Mouse (Mus musculus): ENCODE data around the gene Eppin. TPM values are rescaled to one million over a fixed set of nuclear protein-coding genes. Genes with fewer than 3 reads are reported as not detected.
"Not testable (repeated sequence)": the region's sequence is repeated elsewhere in the genome, so short reads cannot be mapped to it uniquely, and the experiment has no call there.

The Eppin gene
- polyA plus RNA-seq, 1 experiment from 2014 or later, result not detected

- Histone ChIP-seq H3K4me1 (ENCODE audit: control insufficient read depth, insufficient read depth, low read length) (no peaks in the 10 kb centered on the region), H3K27me3 (ENCODE audit: control insufficient read depth, insufficient read depth, low read length) (peaks cover 5% of the 10 kb centered on the region; the same call in 1 of the 2 replicates), H3K4me3 (ENCODE audit: low read length) (no peak overlapping the region), H3K36me3 (ENCODE audit: control insufficient read depth, insufficient read depth) (no peaks in the 10 kb centered on the region), H3K27ac (ENCODE audit: low read length) (no peak overlapping the region), H3K9me3 (replicated peaks; ENCODE audit: control insufficient read depth, low read length) (no peaks in the 10 kb centered on the region), H3K4me2 (ENCODE audit: low read depth, low read length) (no peak overlapping the region), H3K9ac (ENCODE audit: low read length) (no peak overlapping the region)
- WGBS, result 60% methylated on average over 6 of the region's 6 CpGs
- no peak for ATAC-seq (replicated peaks; ENCODE audit: extremely low read depth, insufficient read depth, low FRiP score)
These were observed 15.4 kb upstream of the Eppin start for GRCm38 (mm10) chr2:164608781-164609180.

- Histone ChIP-seq H3K36me3 (ENCODE audit: control insufficient read depth, insufficient read depth) (no peaks in the 10 kb centered on the region), H3K4me3 (ENCODE audit: low read length) (no peak overlapping the region), H3K27ac (ENCODE audit: low read length) (no peak overlapping the region), H3K9me3 (replicated peaks; ENCODE audit: control insufficient read depth, low read length) (no peaks in the 10 kb centered on the region), H3K9ac (ENCODE audit: low read length) (no peak overlapping the region), H3K27me3 (ENCODE audit: control insufficient read depth, insufficient read depth, low read length) (peaks cover 3% of the 10 kb centered on the region; the same call in 1 of the 2 replicates), H3K4me1 (ENCODE audit: control insufficient read depth, insufficient read depth, low read length) (no peaks in the 10 kb centered on the region), H3K4me2 (ENCODE audit: low read depth, low read length) (no peak overlapping the region)
- no peak for ATAC-seq (replicated peaks; ENCODE audit: extremely low read depth, insufficient read depth, low FRiP score)
- 82% methylated on average over 8 of the region's 8 CpGs for WGBS
These were observed 11.0 kb upstream of the Eppin start for GRCm38 (mm10) chr2:164604411-164604810.

- 76% methylated on average over 3 of the region's 3 CpGs for WGBS
- Histone ChIP-seq H3K27ac (ENCODE audit: low read length) (no peak overlapping the region), H3K4me3 (ENCODE audit: low read length) (no peak overlapping the region), H3K36me3 (ENCODE audit: control insufficient read depth, insufficient read depth) (no peaks in the 10 kb centered on the region), H3K4me2 (ENCODE audit: low read depth, low read length) (no peak overlapping the region), H3K9ac (ENCODE audit: low read length) (no peak overlapping the region), H3K4me1 (ENCODE audit: control insufficient read depth, insufficient read depth, low read length) (no peaks in the 10 kb centered on the region), H3K9me3 (replicated peaks; ENCODE audit: control insufficient read depth, low read length) (no peaks in the 10 kb centered on the region), H3K27me3 (ENCODE audit: control insufficient read depth, insufficient read depth, low read length) (peaks cover 2% of the 10 kb centered on the region; the same call in 1 of the 2 replicates)
- ATAC-seq (replicated peaks; ENCODE audit: extremely low read depth, insufficient read depth, low FRiP score), result no peak
These were observed 10.1 kb upstream of the Eppin start for GRCm38 (mm10) chr2:164603482-164603881.

- 58% methylated on average over 3 of the region's 3 CpGs for WGBS
- no peak overlapping the region for H3K9ac ChIP-seq (ENCODE audit: low read length)
These were observed 6.8 kb upstream of the Eppin start for GRCm38 (mm10) chr2:164600179-164600578.

GRCm38 (mm10) chr2:164592014-164592413 is 1.4 kb downstream of the Eppin start:
- Histone ChIP-seq H3K27me3 (ENCODE audit: control insufficient read depth, insufficient read depth, low read length) (peaks cover 5% of the 10 kb centered on the region; the same call in 1 of the 2 replicates), H3K4me3 (ENCODE audit: low read length) (no peak overlapping the region), H3K9me3 (replicated peaks; ENCODE audit: control insufficient read depth, low read length) (no peaks in the 10 kb centered on the region), H3K4me1 (ENCODE audit: control insufficient read depth, insufficient read depth, low read length) (no peaks in the 10 kb centered on the region), H3K4me2 (ENCODE audit: low read depth, low read length) (no peak overlapping the region), H3K9ac (ENCODE audit: low read length) (no peak overlapping the region), H3K27ac (ENCODE audit: low read length) (no peak overlapping the region), H3K36me3 (ENCODE audit: control insufficient read depth, insufficient read depth) (no peaks in the 10 kb centered on the region)
- 7% methylated on average over 4 of the region's 4 CpGs for WGBS
- ATAC-seq (replicated peaks; ENCODE audit: extremely low read depth, insufficient read depth, low FRiP score), result no peak

More at GRCm38 (mm10) chr2:164600179-164600578, 6.8 kb upstream of the Eppin start:
- ATAC-seq (replicated peaks; ENCODE audit: extremely low read depth, insufficient read depth, low FRiP score), result no peak
- Histone ChIP-seq H3K27ac (ENCODE audit: low read length) (no peak overlapping the region), H3K4me3 (ENCODE audit: low read length) (no peak overlapping the region), H3K4me1 (ENCODE audit: control insufficient read depth, insufficient read depth, low read length) (no peaks in the 10 kb centered on the region), H3K36me3 (ENCODE audit: control insufficient read depth, insufficient read depth) (no peaks in the 10 kb centered on the region), H3K9me3 (replicated peaks; ENCODE audit: control insufficient read depth, low read length) (no peaks in the 10 kb centered on the region), H3K4me2 (ENCODE audit: low read depth, low read length) (no peak overlapping the region), H3K27me3 (ENCODE audit: control insufficient read depth, insufficient read depth, low read length) (no peaks in the 10 kb centered on the region)

GRCm38 (mm10) chr2:164585025-164585725 is 8.2 kb downstream of the Eppin start, which contains the start of gene Wfdc6a:
Wfdc6a (minus strand) TSS chr2:164585447.
- not testable (repeated sequence) for H3K4me2 ChIP-seq (ENCODE audit: low read depth, low read length); H3K36me3 ChIP-seq (ENCODE audit: control insufficient read depth, insufficient read depth); H3K4me1 ChIP-seq (ENCODE audit: control insufficient read depth, insufficient read depth, low read length); H3K9ac ChIP-seq (ENCODE audit: low read length); H3K27ac ChIP-seq (ENCODE audit: low read length); ATAC-seq (replicated peaks; ENCODE audit: extremely low read depth, insufficient read depth, low FRiP score); H3K9me3 ChIP-seq (replicated peaks; ENCODE audit: control insufficient read depth, low read length); H3K4me3 ChIP-seq (ENCODE audit: low read length); H3K27me3 ChIP-seq (ENCODE audit: control insufficient read depth, insufficient read depth, low read length)
- 41% methylated on average over 13 of the region's 13 CpGs for WGBS

GRCm38 (mm10) chr2:164573359-164573758 is 20.0 kb downstream of the Eppin start, which contains the start of gene Spint3:
Spint3 (minus strand) TSS chr2:164573459.
- not testable (repeated sequence) for H3K4me3 ChIP-seq (ENCODE audit: low read length); H3K36me3 ChIP-seq (ENCODE audit: control insufficient read depth, insufficient read depth); H3K4me1 ChIP-seq (ENCODE audit: control insufficient read depth, insufficient read depth, low read length); H3K4me2 ChIP-seq (ENCODE audit: low read depth, low read length); H3K9ac ChIP-seq (ENCODE audit: low read length); ATAC-seq (replicated peaks; ENCODE audit: extremely low read depth, insufficient read depth, low FRiP score); H3K9me3 ChIP-seq (replicated peaks; ENCODE audit: control insufficient read depth, low read length); H3K27me3 ChIP-seq (ENCODE audit: control insufficient read depth, insufficient read depth, low read length); H3K27ac ChIP-seq (ENCODE audit: low read length)
- WGBS, result 80% methylated on average over 6 of the region's 6 CpGs

GRCm38 (mm10) chr2:164567460-164567859 is 25.9 kb downstream of the Eppin start:
- no peak overlapping the region for H3K27ac ChIP-seq (ENCODE audit: low read length)
- peaks cover 5% of the 10 kb centered on the region for H3K4me1 ChIP-seq (ENCODE audit: control insufficient read depth, insufficient read depth, low read length)
- H3K4me3 ChIP-seq (ENCODE audit: low read length), result no peak overlapping the region
- ATAC-seq (replicated peaks; ENCODE audit: extremely low read depth, insufficient read depth, low FRiP score), result no peak
- H3K4me2 ChIP-seq (ENCODE audit: low read depth, low read length), result no peak overlapping the region
- no peak overlapping the region for H3K9ac ChIP-seq (ENCODE audit: low read length)
- no peaks in the 10 kb centered on the region for H3K36me3 ChIP-seq (ENCODE audit: control insufficient read depth, insufficient read depth)
- H3K27me3 ChIP-seq (ENCODE audit: control insufficient read depth, insufficient read depth, low read length), result peaks cover 24% of the 10 kb centered on the region
- H3K9me3 ChIP-seq (replicated peaks; ENCODE audit: control insufficient read depth, low read length), result peaks cover 3% of the 10 kb centered on the region; the same call in 1 of the 2 replicates
- WGBS, result 78% methylated on average over 5 of the region's 5 CpGs

- Histone ChIP-seq H3K9ac (ENCODE audit: low read length) (no peak overlapping the region), H3K27me3 (ENCODE audit: control insufficient read depth, insufficient read depth, low read length) (peaks cover 29% of the 10 kb centered on the region), H3K36me3 (ENCODE audit: control insufficient read depth, insufficient read depth) (no peaks in the 10 kb centered on the region), H3K4me1 (ENCODE audit: control insufficient read depth, insufficient read depth, low read length) (peaks cover 5% of the 10 kb centered on the region), H3K4me2 (ENCODE audit: low read depth, low read length) (no peak overlapping the region), H3K9me3 (replicated peaks; ENCODE audit: control insufficient read depth, low read length) (peaks cover 3% of the 10 kb centered on the region; the same call in 1 of the 2 replicates), H3K27ac (ENCODE audit: low read length) (no peak overlapping the region), H3K4me3 (ENCODE audit: low read length) (no peak overlapping the region)
- WGBS, result 78% methylated on average over 2 of the region's 2 CpGs
- ATAC-seq (replicated peaks; ENCODE audit: extremely low read depth, insufficient read depth, low FRiP score), result no peak
These were observed 26.4 kb downstream of the Eppin start for GRCm38 (mm10) chr2:164566997-164567396.

Data from heart, embryonic 16.5 days (tissue).